Mouse (Mus musculus) hindlimb bud, embryonic 11.5 days (tissue): Measurements from ENCODE around the gene Zyx.

Experiments
- DNase-seq: peaks from one replicate; pipeline ENCODE4 v3.0.0-alpha.2; 2012; ENCODE audit warnings: low read depth, low spot score; ENCODE audit errors: extremely low spot score

The Zyx gene

DNA sequence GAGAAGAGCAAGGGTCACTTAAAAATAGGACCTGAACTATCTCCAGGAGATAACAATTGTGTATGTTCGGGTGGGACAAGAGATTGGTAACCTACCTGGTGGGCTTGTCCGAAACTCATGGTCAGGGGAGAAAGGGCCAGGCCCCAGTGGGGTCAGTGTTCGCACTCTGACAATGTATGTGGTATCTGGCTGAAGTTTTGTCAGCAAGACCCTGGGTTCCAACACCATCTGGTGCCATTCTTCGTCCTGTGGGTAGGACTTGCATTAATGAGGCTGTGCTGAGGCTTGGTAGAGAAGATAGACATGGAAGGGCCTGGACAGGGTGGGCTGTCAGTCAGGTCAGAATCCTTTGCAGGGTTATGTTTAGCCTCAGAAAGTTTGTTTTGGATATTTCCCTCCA is 14.6 kb downstream of the Zyx start:
- DNase-seq = no peak

GRCm38 (mm10) chr6:42364607-42365006 is 15.2 kb downstream of the Zyx start:
- no peak for DNase-seq

DNA sequence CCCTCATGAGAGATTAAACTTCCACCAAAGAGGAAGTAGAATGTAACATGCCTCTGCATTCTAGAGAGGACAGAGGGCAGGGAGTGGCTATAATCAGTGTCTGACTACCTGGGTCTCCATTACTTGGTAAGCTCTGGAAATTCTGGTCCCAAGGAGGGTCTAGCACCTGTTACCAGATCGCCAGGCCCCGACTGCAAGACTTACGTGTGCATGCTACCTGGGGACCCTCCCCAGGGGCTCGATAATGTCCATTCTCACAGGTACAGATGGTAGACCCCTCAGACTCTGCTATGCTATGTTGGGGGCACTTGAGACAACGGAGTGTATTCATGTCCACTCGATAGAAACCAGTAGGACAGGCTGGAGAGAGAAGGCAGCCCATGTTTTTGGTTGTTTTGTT is 15.8 kb downstream of the Zyx start:
- no peak for DNase-seq

GRCm38 (mm10) chr6:42369870-42370269 is 20.4 kb downstream of the Zyx start:
- no peak for DNase-seq

DNA sequence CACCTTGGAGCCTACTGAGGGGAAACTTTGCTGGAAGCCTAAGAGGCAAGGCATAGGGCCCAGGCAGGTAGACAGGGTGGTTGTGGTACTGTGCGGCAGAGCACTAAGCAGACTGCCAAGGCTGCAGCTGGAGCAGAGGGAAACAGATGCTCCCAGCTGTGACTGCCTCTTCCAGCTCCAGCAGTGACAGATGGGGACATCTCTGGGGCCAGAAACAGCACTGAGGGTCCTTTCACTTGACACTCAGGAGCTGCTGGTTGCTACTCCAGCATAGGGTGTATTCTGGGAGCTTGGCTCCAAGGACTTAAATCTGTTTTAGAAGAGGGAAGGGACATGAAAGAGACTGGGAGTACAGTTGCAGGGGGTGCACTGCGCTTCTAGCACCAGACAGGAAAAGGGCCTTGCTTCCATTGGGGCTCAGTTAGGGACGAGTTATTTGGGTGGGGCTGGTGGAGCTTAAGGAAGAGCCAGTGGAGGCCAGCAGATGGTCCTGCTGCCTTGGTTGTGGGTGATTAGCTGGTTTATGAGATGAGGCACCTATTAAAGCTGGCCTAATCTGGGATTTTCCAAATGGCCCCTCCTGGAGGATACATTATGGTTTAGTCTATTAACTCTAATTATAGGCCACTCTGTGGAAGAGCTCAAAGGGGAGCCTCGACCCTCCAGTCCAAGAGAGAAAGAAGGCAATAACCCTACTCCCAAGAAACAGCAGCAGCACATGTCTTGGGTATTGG is 21.4 kb downstream of the Zyx start:
- DNase-seq = no peak

DNA sequence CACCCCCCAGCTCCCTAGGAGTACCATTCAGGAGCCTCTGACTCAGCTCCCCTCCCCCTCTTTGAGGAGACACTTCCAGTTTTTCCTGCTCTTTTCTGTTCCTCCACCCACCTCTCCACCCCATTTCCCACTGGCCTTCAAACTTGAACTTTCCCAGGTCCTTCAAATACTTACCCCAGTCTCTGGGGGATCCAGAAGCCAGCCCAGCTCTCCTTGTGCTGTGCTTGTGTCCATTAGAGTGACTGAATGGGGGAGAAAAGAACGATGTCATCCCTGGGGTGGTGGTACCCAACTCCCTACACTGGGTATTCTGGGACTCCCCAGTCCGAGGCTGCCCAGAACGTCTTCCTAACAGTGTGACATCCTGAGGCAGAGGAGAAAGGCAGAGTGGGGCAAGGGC is 22.6 kb downstream of the Zyx start:
- no peak for DNase-seq

GRCm38 (mm10) chr6:42372421-42372815 is 23.0 kb downstream of the Zyx start:
- DNase-seq = no peak

DNA sequence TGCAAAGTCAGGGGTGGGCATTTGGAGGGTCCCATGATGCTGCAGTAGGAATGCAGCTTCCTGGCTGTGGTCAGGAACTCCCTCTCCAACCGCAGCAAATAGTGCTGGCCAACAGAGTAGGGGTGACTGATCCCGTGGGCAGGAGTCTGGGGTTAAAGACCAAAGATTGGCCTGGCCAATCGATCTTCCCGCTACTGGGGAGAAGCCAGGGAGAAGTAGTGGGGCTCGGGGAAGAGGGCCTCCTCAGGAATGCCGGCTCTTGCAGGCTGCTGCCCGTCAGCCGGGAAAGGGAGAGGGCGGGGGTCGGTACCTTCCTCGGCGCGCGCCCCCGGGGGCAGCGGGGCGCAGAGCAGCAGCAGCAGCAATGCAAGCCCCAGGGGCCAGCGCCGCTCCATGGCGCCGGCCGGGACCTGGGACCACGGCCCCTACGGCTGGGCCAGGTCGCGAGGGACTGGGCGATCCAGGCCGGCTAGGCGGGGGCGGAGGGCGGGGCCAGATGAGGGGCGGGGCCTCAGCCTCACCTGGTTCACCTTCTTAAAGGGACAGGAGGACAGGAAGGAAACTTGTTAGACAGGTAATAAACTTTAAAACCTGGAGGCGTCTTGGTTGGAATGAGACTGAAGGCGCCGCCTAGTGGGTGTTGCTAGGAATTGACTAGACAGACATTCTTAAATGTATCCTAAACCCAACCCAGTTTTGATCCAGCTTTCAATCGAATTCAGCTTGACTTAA is 23.6 kb downstream of the Zyx start, which contains the start of gene Epha1:
Gene Epha1 (minus strand): TSS at position 453 of the 732 bp plus-strand sequence.
- DNase-seq = no peak

- no peak for DNase-seq
Observed at GRCm38 (mm10) chr6:42373669-42374430, 24.4 kb downstream of the Zyx start.

DNA sequence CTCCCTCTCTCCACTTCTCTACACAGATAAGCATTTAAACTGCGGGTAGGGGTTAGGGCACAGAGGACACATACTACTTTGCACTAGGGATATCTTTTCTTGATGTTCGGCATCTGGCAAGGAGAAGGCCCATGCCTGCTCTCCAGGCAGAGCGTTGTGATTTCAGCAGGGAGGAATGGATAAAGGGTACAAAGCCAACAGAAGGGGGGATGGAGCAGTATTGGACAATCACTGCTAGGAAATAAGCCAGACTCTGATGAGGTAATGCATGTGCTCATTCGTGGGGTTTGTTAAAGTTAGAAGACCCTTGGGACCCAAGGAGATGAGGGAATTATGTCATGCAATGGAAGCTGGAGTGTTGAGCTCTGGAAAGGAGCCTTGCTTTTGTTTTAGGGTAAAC is 25.3 kb downstream of the Zyx start:
- DNase-seq = no peak

GRCm38 (mm10) chr6:42375131-42375530 is 25.7 kb downstream of the Zyx start:
- no peak for DNase-seq

DNA sequence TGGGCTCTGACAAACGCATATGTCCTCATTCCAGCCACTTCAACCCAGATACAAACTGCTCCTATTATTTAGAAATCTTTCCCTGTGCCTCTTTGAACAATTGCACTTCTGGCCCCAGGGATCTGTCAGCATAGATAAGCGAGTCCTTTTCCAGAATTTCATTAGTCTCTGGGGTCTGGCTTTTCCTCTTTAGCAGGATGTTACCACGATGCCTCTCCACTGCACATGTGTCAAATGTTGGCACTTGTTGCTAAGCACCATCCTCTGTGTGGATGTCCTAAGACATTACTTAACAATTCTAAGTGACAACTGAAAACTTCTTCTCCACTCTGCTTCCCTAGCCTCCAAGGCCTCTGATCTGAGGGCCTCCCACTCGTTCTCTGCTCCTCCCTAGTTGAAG is 26.6 kb downstream of the Zyx start:
- DNase-seq = no peak

DNA sequence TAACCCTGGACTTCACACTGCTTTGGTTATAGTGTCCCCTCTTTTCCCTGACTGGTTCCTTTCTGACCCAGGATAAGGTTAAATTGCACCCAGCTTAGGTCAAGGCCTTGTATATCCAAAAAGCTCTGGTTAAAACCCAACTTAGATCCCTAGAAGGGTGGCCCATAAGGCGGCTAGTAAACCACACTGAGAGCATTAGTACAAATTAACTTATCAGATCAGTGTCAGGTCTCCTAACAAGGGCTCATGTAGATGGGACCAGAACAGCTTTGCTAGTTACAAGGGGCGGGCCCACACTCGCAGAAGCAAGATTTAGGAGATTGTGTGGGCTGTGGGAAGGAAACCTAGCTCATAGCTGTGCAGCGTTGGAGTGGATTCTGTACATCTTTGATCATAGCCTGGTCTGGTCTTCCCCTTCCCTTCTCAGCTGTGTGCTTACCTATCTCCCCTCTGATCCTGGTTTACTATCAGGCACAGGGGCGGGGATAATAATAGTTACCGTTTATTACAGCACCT is 27.1 kb downstream of the Zyx start:
- no peak for DNase-seq

DNA sequence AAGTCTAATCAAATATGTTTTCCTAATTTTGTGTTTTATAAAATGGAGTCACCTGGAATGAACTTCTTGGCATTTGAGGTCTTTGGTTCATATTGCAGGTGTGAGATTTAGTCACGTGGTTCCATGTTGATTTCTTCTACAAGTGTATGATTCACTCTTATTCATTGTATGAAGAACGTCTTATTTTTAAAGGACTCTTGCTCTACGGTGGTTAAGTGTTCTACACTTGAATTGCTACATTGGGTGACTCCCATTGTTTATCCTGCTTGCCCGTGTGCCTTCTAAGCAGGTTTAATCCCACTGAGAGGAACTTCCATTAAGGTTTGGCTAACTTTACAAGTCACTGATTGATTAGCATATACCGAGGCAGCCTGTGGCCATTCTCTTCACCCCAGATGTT is 27.9 kb downstream of the Zyx start:
- DNase-seq = no peak

- no peak for DNase-seq
Observed at GRCm38 (mm10) chr6:42379551-42379950, 30.1 kb downstream of the Zyx start.

DNA sequence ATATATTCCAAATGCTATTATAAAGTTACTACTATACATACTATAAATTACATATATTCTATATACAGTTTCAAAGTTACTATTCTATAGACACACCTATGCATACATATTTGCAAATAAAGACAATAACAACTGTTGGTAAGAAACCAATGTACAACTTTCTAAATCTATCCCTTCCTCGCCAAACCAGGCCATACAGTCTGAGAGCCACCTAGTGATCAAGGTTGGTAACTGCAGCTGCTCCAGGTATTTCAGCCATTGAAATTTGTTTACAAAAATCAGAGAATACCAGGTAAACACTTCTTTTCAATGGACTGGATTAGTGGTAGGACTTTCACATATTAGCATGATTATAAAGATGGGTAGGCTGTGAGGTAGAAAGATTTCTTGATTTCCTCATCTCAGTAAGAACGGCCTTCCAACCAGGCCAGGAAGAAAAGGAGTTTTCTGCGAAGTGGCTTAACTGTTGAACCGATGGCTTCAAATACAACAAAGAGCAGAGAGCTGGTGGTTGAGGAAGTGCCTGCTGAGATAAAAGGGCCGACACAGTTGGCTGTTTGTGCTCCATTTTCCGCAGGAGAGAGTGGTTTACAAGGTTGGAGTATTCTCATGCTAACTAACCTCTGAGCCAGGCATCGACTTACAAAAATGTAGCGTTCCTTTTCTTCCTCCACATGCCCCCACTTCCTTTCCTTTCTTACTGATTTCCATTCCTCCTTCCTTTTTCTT is 31.1 kb downstream of the Zyx start:
- DNase-seq = peak; percentile 31

DNA sequence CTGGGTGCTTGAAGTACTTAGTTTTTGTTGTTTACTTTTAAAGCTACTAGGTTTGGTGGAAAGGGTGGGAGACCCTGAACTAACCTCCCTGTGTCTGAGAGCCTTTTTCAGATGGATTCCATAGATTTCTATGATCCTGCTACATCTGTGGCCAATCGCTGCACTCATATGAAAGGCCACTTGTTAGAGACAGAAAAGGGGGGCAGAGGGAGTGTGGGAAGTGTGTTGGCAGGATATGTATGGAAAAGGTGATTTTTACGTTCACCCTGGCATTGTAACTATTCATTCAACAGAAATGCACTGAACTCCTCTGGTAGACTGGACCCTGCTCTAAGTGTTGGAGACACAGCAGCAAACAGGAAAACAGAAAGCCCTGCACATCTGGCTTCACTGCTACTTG is 31.8 kb downstream of the Zyx start:
- no peak for DNase-seq

- DNase-seq = no peak
Observed at GRCm38 (mm10) chr6:42381916-42382381, 32.5 kb downstream of the Zyx start.

DNA sequence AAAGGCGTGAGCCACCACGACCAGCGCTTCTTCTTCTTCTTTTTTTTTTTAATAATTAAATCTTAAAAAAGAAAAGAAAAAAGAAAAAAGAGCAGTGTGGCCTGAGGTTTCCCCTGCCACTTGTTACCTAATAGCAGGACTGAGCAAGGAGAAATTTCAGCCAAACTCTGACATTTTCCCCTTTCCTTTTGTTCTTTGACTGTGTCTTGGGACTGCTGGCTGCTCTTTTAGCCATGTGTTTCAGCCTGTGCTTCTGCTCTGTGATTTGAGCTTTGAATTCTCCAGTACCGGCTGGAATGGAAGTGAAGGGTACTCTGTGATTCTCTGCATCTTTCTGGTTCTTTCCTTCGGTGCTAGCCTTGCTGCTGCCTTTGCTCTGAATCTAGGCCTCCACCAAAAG is 33.9 kb downstream of the Zyx start:
- no peak for DNase-seq

DNA sequence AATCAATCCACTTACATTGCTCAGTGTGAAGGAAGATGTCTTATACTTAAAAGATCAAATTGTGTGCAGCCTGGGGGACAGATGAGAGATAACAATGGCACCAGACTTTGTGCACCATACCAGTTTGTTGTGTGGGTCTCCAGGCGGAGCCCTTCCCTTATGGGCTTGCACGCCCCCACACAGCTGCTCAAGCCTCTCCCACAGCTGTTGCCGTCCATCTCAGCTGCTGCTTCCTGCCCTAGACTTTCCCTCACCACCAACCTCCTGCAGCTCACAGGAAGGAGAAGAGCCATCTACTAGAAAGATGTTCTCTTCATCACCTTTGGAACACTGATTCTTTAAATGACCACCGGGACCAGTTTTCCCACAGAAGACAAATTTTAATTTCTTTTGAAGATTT is 36.2 kb downstream of the Zyx start:
- no peak for DNase-seq

DNA sequence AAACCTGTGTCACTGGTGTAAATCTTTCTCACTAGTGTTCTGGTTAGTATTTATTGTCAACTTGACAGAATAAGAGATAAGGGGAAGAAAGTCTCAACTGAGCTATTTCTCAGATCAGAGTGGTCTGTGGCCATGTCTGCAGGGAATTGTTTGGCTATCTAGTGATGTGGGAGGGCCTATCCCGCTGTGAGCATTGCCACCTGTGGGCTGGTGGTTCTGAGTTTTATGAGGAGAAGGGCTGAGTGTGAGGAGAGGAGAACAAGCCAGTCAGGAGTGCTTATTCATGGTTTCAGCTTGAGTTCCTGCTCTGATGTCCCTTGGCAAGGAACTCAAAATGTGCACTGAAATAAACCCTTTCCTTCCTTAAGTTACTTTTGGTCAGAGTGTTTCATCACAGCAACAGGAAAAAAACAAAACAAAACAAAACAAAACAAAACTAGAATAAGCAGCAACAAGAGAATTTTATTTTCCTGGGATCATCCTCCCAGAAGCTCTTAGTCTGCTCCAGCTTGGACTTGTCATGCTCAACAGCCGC is 42.4 kb downstream of the Zyx start:
- no peak for DNase-seq
